Mouse (Mus musculus): ENCODE measurements around the gene Kmt2d.

- TF ChIP-seq GATA1 (IDR thresholded peaks at IDR 0.05; ENCODE audit: borderline replicate concordance, low read length) (no peak), FLI1 (IDR thresholded peaks at IDR 0.05; ENCODE audit: low read length) (no peak)
Measured at GRCm38 (mm10) chr15:98832161-98833058, 38.6 kb downstream of the Kmt2d start.

Measured in megakaryocyte, embryonic 14.5 days (primary cell).